Mouse (Mus musculus) stomach, embryonic 14.5 days (tissue): ENCODE data around the gene Smug1. TPM values are rescaled to one million over a fixed set of nuclear protein-coding genes. Genes with fewer than 3 reads are reported as not detected.

Source experiments
- ATAC-seq: fragments of 200-750 bp; cut with Nextera tagmentation; 2 replicates; pipeline ENCODE4 v1.8.0; 2017; ENCODE audit warnings: low read depth, moderate TSS enrichment; ENCODE audit not compliant: insufficient number of reproducible peaks, insufficient read depth, low FRiP score
- H3K27ac ChIP-seq: fragments of 300-500 bp; sonication (generic); 2 replicates; pipeline ENCODE4 v1.5.1; 2014; ENCODE audit warnings: mild to moderate bottlenecking, low read length, moderate library complexity, mixed read lengths
- H3K27me3 ChIP-seq: fragments of 300-500 bp; sonication (generic); 2 replicates; pipeline ENCODE4 v1.6.1; 2014; ENCODE audit warnings: low read length, control low read depth, mixed read lengths; ENCODE audit not compliant: control insufficient read depth, insufficient read depth
- H3K36me3 ChIP-seq: fragments of 300-500 bp; sonication (generic); 2 replicates; pipeline ENCODE4 v1.6.1; 2014; ENCODE audit warnings: mild to moderate bottlenecking, control low read depth, low read length, moderate library complexity, mixed read lengths; ENCODE audit not compliant: control insufficient read depth, insufficient read depth
- H3K4me1 ChIP-seq: fragments of 300-500 bp; sonication (generic); 2 replicates; pipeline ENCODE4 v1.6.1; 2014; ENCODE audit warnings: low read length, control low read depth, mixed read lengths; ENCODE audit not compliant: control insufficient read depth, insufficient read depth
- H3K4me2 ChIP-seq: fragments of 300-500 bp; sonication (generic); replicated peaks from 2 replicates; pipeline ENCODE4 v1.6.1; 2014; ENCODE audit warnings: low read depth, low read length, control low read depth
- H3K4me3 ChIP-seq: fragments of 300-500 bp; sonication (generic); 2 replicates; pipeline ENCODE4 v1.5.1; 2014; ENCODE audit warnings: low read depth, low read length, control low read depth
- H3K9ac ChIP-seq: fragments of 300-500 bp; sonication (generic); replicated peaks from 2 replicates; pipeline ENCODE4 v1.6.1; 2014; ENCODE audit warnings: low read depth, mild to moderate bottlenecking, control low read depth, low read length, moderate library complexity, mixed read lengths
- H3K9me3 ChIP-seq: fragments of 300-500 bp; sonication (generic); 2 replicates; pipeline ENCODE4 v1.6.1; 2016; ENCODE audit warnings: low read depth, low read length, control low read depth; ENCODE audit not compliant: control insufficient read depth
- WGBS: fragments of 180-500 bp; shearing (Covaris S2); extraction: QIAGEN DNeasy Blood & Tissue Kit; methylation state at CpG from one replicate; pipeline ENCODE4 v1.1.7; 2014; 5-methylcytosine and 5-hydroxymethylcytosine counted together
- polyA plus RNA-seq: library from polyadenylated mRNA; unstranded; fragments of >200 nt; fragmentation: Nextera tagmentation; extraction: Ambion mirVana; gene quantifications from 2 replicates; pipeline ENCODE4 v1.2.1, GENCODE M21; 2014

The Smug1 gene
- polyA plus RNA-seq, 1 experiment from 2014 or later = 22.2 TPM

- no peak overlapping the region for H3K27ac ChIP-seq
- no peak for ATAC-seq
- no peak overlapping the region for H3K4me3 ChIP-seq
- H3K4me1 ChIP-seq = 0 out of 2 replicates have a peak, but pooled peaks cover 5% of the 10 kb centered on the region
- H3K36me3 ChIP-seq = no peaks in the 10 kb centered on the region
- no peaks in the 10 kb centered on the region for H3K27me3 ChIP-seq
- H3K9me3 ChIP-seq = no peaks in the 10 kb centered on the region
- WGBS = 72% methylated on average over 10 of the region's 10 CpGs
- H3K4me2 ChIP-seq = no peak overlapping the region
- no peak overlapping the region for H3K9ac ChIP-seq
These were observed 9.3 kb downstream of the Smug1 start for GRCm38 (mm10) chr15:103157585-103157984.

DNA sequence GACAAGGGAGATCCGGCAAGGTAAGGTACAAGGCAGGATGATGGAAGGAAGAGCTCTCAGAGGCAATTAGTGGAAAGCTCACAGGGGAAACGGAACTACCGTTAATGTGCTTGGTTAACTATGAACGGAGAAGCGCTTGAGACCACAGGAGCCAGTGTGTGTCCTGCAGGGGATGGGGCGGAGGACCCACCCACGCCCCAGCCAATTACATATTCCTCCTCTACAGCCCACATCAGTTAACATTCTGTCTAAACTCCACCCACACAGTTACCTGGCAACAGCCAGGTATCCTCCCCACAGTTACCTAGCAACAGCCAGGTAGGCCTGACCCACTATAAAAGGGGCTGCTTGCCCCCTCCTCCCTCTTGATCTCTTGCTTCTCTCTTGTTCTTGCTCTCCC lies 10.0 kb downstream of the Smug1 start:
- H3K9me3 ChIP-seq = no peaks in the 10 kb centered on the region
- H3K4me1 ChIP-seq = 0 out of 2 replicates have a peak, but pooled peaks cover 5% of the 10 kb centered on the region
- no peaks in the 10 kb centered on the region for H3K36me3 ChIP-seq
- H3K4me3 ChIP-seq = no peak overlapping the region
- WGBS = 58% methylated on average over 7 of the region's 7 CpGs
- ATAC-seq = no peak
- H3K9ac ChIP-seq = no peak overlapping the region
- no peak overlapping the region for H3K4me2 ChIP-seq
- no peak overlapping the region for H3K27ac ChIP-seq
- no peaks in the 10 kb centered on the region for H3K27me3 ChIP-seq

DNA sequence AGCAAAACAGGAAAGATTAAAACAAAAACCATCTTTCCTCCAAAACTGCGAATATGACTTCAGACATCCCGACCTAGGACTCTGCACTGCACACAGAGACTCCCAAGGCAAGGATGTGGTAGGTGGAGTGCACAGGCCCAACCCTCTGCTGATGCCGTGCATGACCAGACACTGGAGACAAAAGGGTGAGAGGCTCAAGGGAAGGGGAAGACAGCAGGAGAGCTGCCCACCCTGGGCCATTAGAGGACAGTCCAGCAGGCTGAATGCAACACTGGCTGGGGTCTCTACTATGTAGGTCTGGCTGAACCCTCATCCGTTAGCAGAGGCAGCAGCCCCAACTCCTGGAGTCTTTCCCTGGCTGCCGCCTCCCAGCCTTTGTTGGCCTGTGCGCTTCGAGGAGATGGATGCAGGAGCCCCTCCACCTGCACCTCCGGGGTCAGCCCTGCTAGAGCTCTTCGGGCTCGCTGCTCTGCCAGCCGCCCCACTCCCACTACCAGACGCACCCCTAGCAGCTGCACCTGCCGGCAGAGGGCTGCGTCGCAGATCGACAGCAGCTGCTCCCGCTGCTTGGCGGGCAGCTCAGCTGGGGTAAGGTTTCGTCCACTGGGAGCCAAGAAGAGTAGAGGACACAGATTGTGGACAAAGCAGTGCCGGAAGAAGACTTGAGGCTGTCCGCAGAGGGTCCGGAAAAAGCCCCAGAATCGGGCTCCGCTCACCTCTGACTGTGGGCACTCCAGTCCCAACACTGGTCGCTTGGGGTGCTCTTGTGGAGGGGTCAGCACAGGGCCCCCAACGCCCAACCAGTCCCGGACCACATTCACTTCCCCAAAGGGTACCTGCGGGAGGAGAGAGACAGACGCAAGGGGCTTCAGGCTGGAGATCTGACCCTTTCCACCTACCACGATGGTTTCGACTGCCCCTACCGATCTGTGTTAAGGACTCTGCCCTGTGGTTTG lies 11.2 kb downstream of the Smug1 start:
- H3K27ac ChIP-seq = 0 out of 2 replicates have a peak overlapping the region, but pooled peaks have one; percentile 1
- WGBS = 31% methylated on average over 32 of the region's 32 CpGs
- no peak overlapping the region for H3K4me3 ChIP-seq
- H3K9ac ChIP-seq = no peak overlapping the region
- no peaks in the 10 kb centered on the region for H3K36me3 ChIP-seq
- no peak overlapping the region for H3K4me2 ChIP-seq
- H3K9me3 ChIP-seq = no peaks in the 10 kb centered on the region
- no peaks in the 10 kb centered on the region for H3K27me3 ChIP-seq
- 0 out of 2 replicates have a peak, but pooled peaks cover 5% of the 10 kb centered on the region for H3K4me1 ChIP-seq
- no peak for ATAC-seq

DNA sequence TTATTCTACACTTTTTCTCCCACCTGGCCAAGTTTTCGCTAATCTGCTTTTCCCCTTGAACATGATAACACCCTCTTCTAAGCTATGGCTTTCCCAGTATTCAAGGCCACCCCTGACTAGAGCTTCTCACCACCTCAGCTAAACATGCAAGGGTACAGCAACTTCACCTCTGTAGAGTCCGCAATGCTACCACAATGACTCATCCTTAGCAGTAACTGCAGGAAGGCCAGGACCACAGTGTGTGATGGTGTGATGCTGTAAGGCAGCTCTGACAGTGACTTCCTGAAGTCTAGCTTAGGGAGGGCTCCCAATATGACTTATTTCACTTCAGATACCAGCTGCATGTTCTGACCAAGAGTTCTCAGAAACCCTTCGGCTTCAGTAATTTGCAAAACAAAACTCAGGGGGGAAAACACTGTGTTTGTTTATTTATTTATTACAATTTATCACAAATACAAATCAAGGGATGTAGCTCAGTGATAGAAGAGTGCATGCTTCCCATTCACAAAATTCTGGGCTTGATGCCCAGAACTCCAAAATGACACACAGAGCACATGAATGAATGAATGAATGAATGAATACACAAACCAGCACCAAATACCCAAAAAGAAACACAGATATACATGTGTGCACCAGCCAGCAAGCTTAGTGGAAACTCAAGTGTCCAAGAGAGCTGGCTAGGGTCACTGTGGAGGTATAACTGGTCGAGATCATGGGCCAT lies 13.8 kb downstream of the Smug1 start:
- Histone ChIP-seq H3K4me3 (no peak overlapping the region), H3K27me3 (no peaks in the 10 kb centered on the region), H3K4me1 (0 out of 2 replicates have a peak, but pooled peaks cover 5% of the 10 kb centered on the region), H3K9me3 (no peaks in the 10 kb centered on the region), H3K9ac (no peak overlapping the region), H3K4me2 (no peak overlapping the region), H3K27ac (no peak overlapping the region), H3K36me3 (no peaks in the 10 kb centered on the region)
- no peak for ATAC-seq
- 86% methylated on average over 4 of the region's 4 CpGs for WGBS

DNA sequence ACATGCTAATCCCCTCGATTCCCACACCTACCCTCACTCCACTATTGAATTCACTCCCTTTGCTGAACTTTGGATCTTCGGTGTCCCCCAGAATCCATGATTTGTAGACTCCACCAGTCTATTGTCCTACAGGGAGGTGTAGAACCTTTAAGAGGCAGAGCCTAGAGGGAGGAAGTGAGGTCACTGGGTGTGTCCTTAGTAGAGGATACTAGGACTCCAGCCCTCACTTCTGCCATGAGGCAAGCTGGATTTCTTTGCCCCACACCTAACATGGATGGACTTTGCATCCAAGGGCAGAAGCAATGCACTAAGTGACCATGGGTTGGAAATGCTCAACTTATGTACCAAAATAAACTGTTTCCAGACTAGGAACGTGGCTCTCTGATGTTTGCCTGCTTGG lies 14.5 kb downstream of the Smug1 start:
- Histone ChIP-seq H3K4me1 (0 out of 2 replicates have a peak, but pooled peaks cover 5% of the 10 kb centered on the region), H3K27ac (no peak overlapping the region), H3K9ac (no peak overlapping the region), H3K4me2 (no peak overlapping the region), H3K4me3 (no peak overlapping the region), H3K36me3 (no peaks in the 10 kb centered on the region), H3K9me3 (no peaks in the 10 kb centered on the region), H3K27me3 (peaks cover 4% of the 10 kb centered on the region)
- no peak for ATAC-seq
- 87% methylated on average over 3 of the region's 3 CpGs for WGBS

GRCm38 (mm10) chr15:103147779-103148178 lies 19.1 kb downstream of the Smug1 start:
- H3K27ac ChIP-seq = no peak overlapping the region
- ATAC-seq = no peak
- 61% methylated on average over 9 of the region's 9 CpGs for WGBS
- no peak overlapping the region for H3K4me3 ChIP-seq
- no peaks in the 10 kb centered on the region for H3K4me1 ChIP-seq
- H3K36me3 ChIP-seq = no peaks in the 10 kb centered on the region
- H3K27me3 ChIP-seq = peaks cover 14% of the 10 kb centered on the region
- no peaks in the 10 kb centered on the region for H3K9me3 ChIP-seq
- no peak overlapping the region for H3K9ac ChIP-seq
- no peak overlapping the region for H3K4me2 ChIP-seq

- Histone ChIP-seq H3K4me3 (no peak overlapping the region), H3K27ac (no peak overlapping the region), H3K9ac (no peak overlapping the region), H3K27me3 (peaks cover 14% of the 10 kb centered on the region), H3K4me2 (peak overlapping the region; percentile 94; the same call in 1 of the 2 replicates), H3K9me3 (no peaks in the 10 kb centered on the region), H3K36me3 (no peaks in the 10 kb centered on the region), H3K4me1 (no peaks in the 10 kb centered on the region)
- no peak for ATAC-seq
- whole genome bisulfite sequencing = 29% methylated on average over 3 of the region's 3 CpGs
These were observed 19.5 kb downstream of the Smug1 start for GRCm38 (mm10) chr15:103147422-103147690.

DNA sequence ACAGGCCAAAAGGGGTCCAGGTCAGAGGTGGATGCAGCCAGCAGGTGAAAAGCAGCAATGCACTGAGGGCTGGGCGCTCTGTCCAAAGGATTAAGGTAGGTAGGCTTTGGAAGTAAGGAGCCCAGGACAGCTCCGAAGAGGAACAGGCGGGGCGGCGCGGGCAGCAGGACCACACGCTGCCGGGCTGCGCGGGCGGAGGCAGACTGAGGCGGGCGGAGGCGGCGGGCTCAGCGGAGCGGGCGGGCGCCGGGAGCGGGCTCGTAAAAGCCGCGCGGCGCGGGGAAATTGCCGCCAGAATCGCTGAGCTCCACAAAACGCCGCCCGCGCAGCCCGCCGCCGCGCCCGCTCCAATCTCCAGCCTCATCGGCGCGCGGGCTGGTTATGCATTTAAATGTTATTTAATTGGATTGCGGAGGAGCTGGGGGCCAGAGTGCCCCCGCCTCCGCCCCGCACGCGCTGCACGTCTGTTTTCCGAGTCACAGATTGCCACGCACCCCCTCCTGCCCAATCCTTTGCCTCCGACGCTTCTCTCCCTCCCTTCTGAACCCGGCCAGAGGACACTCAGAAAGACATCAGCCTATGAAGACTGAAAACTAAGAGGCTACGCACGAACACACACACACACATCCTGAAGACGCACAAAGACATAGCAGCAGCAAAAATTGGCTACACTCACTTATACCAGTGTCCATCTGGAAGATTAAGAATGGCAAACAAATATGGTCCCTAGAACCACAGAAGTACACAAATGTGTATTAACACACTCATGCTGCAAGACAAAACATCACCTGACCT lies 20.1 kb downstream of the Smug1 start:
- no peaks in the 10 kb centered on the region for H3K36me3 ChIP-seq
- H3K9ac ChIP-seq = peak overlapping the region; percentile 45; the same call in 1 of the 2 replicates
- no peaks in the 10 kb centered on the region for H3K4me1 ChIP-seq
- 1% methylated on average over 57 of the region's 57 CpGs for WGBS
- no peaks in the 10 kb centered on the region for H3K9me3 ChIP-seq
- H3K27me3 ChIP-seq = peaks cover 14% of the 10 kb centered on the region
- H3K27ac ChIP-seq = no peak overlapping the region
- peak overlapping the region; percentile 43 for H3K4me3 ChIP-seq
- H3K4me2 ChIP-seq = peak overlapping the region; percentile 94
- no peak for ATAC-seq
